Mouse (Mus musculus): ENCODE measurements around the gene Swt1. TPM values are rescaled to one million over a fixed set of nuclear protein-coding genes. Genes with fewer than 3 reads are reported as not detected.

Swt1 gene
- polyA plus RNA-seq, 1 experiment: 7.7 TPM

DNA sequence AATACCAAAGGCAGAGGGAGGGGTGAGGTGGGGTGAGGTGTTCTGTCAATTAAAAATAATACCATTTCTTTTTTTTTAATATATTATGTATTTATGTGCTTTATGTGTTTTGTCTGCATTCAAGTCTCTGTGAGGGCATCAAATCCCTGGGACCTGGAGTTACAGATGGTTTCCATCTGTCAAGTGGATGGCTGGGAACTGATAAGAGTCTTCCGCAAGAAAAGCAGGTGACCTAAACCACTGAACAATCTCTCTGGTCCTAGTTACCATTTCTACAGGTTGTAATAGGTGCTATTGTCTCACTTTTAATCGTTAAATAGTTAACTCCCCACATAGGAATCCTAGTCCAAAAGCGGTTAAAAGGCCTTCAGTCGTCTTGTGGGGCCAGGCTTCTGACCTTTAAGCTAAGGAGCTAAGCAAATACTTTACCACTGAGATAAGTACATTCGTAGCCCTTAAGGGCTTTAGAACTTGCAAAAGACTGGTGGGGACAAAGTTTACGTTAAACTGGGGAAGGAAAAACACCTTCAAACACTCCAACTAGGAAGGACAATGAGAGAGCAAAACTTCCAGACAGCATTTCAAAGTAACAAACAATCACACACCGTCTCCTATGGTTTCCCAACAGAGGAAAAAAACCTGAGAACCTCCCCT lies 1.2 kb downstream of the Swt1 start:
- H3K4me1 ChIP-seq (replicated peaks; ENCODE audit: control insufficient read depth, insufficient read depth, low read length): no peaks in the 10 kb centered on the region
- no peaks in the 10 kb centered on the region for H3K27me3 ChIP-seq (ENCODE audit: control insufficient read depth, insufficient read depth, low read length)
- H3K27ac ChIP-seq (ENCODE audit: control insufficient read depth, insufficient read depth, low read length): no peak overlapping the region
- H3K36me3 ChIP-seq (ENCODE audit: control insufficient read depth, insufficient read depth, low read length): no peaks in the 10 kb centered on the region
- H3K4me3 ChIP-seq (ENCODE audit: control insufficient read depth, insufficient read depth, low read length): no peak overlapping the region
- WGBS: 55% methylated on average over 7 of the region's 7 CpGs
- no peak for DNase-seq
- TF ChIP-seq POLR2A (IDR thresholded peaks at IDR 0.05; ENCODE audit: control insufficient read depth, extremely low read depth, insufficient read depth, low read length, poor library complexity): no peak
- no peak for TF ChIP-seq CTCF (IDR thresholded peaks at IDR 0.05; ENCODE audit: borderline replicate concordance, control insufficient read depth, extremely low read depth, insufficient read depth, low read length, poor library complexity)

DNA sequence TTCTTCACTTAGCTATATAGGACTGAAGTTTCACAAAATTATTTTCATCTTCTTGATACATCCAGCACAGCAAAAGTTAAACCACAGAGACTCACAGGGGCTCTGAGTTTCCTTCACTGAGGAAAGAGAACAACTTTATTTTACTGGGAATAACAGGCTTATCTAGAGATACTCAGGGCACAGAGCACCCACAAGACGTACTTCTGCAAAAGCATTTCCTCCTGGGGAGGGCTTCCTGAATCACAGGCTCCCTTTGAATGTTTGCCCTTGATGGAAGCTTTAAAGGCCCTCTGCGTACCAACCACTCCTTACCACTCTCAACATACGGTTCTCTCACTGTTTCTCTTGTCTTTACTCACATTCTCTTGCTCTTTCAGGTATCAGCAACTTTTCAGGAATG lies 6.1 kb downstream of the Swt1 start:
- no peaks in the 10 kb centered on the region for H3K4me1 ChIP-seq (replicated peaks; ENCODE audit: control insufficient read depth, insufficient read depth, low read length)
- H3K4me3 ChIP-seq (ENCODE audit: control insufficient read depth, insufficient read depth, low read length): no peak overlapping the region
- H3K27ac ChIP-seq (ENCODE audit: control insufficient read depth, insufficient read depth, low read length): no peak overlapping the region
- TF ChIP-seq CTCF (IDR thresholded peaks at IDR 0.05; ENCODE audit: borderline replicate concordance, control insufficient read depth, extremely low read depth, insufficient read depth, low read length, poor library complexity) (no peak), POLR2A (IDR thresholded peaks at IDR 0.05; ENCODE audit: control insufficient read depth, extremely low read depth, insufficient read depth, low read length, poor library complexity) (no peak)
- no peak for DNase-seq
- WGBS: 24% methylated on average over 3 of the region's 3 CpGs
- peaks cover 13% of the 10 kb centered on the region for H3K36me3 ChIP-seq (ENCODE audit: control insufficient read depth, insufficient read depth, low read length)
- no peaks in the 10 kb centered on the region for H3K27me3 ChIP-seq (ENCODE audit: control insufficient read depth, insufficient read depth, low read length)

DNA sequence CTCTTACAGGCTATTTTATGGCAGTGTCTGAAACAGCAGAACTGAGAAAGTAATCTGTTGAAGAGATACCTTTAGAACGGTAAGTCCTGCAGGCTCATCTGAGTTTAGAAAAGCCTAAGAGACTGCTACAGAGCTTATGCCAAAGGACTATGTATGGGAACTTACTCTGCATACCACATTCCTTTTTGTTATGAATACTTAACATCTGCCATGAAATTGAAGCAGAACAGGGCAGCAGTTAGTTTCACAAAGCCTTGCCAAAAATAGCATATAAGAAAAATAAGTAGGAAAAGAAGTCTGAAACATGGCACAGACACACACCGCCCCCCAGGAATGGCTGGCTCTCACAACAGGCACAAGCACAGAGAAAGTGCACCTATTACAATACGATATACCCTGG lies 18.4 kb downstream of the Swt1 start:
- no peaks in the 10 kb centered on the region for H3K4me1 ChIP-seq (replicated peaks; ENCODE audit: control insufficient read depth, insufficient read depth, low read length)
- H3K36me3 ChIP-seq (ENCODE audit: control insufficient read depth, insufficient read depth, low read length): peaks cover 9% of the 10 kb centered on the region
- H3K27me3 ChIP-seq (ENCODE audit: control insufficient read depth, insufficient read depth, low read length): no peaks in the 10 kb centered on the region
- 97% methylated on average over 3 of the region's 3 CpGs for WGBS
- TF ChIP-seq CTCF (IDR thresholded peaks at IDR 0.05; ENCODE audit: borderline replicate concordance, control insufficient read depth, extremely low read depth, insufficient read depth, low read length, poor library complexity) (no peak), POLR2A (IDR thresholded peaks at IDR 0.05; ENCODE audit: control insufficient read depth, extremely low read depth, insufficient read depth, low read length, poor library complexity) (no peak)
- H3K27ac ChIP-seq (ENCODE audit: control insufficient read depth, insufficient read depth, low read length): no peak overlapping the region
- no peak overlapping the region for H3K4me3 ChIP-seq (ENCODE audit: control insufficient read depth, insufficient read depth, low read length)
- DNase-seq: no peak

GRCm38 (mm10) chr1:151390029-151390428 lies 38.2 kb downstream of the Swt1 start:
- no peak for DNase-seq
- TF ChIP-seq CTCF (IDR thresholded peaks at IDR 0.05; ENCODE audit: borderline replicate concordance, control insufficient read depth, extremely low read depth, insufficient read depth, low read length, poor library complexity) (no peak), POLR2A (IDR thresholded peaks at IDR 0.05; ENCODE audit: control insufficient read depth, extremely low read depth, insufficient read depth, low read length, poor library complexity) (no peak)
- no peaks in the 10 kb centered on the region for H3K4me1 ChIP-seq (replicated peaks; ENCODE audit: control insufficient read depth, insufficient read depth, low read length)
- peaks cover 34% of the 10 kb centered on the region for H3K36me3 ChIP-seq (ENCODE audit: control insufficient read depth, insufficient read depth, low read length)
- H3K27me3 ChIP-seq (ENCODE audit: control insufficient read depth, insufficient read depth, low read length): no peaks in the 10 kb centered on the region
- WGBS: 98% methylated on average over 1 of the region's 1 CpGs
- no peak overlapping the region for H3K27ac ChIP-seq (ENCODE audit: control insufficient read depth, insufficient read depth, low read length)
- H3K4me3 ChIP-seq (ENCODE audit: control insufficient read depth, insufficient read depth, low read length): no peak overlapping the region

GRCm38 (mm10) chr1:151377353-151377752 lies 50.9 kb downstream of the Swt1 start:
- TF ChIP-seq POLR2A (IDR thresholded peaks at IDR 0.05; ENCODE audit: control insufficient read depth, extremely low read depth, insufficient read depth, low read length, poor library complexity) (no peak), CTCF (IDR thresholded peaks at IDR 0.05; ENCODE audit: borderline replicate concordance, control insufficient read depth, extremely low read depth, insufficient read depth, low read length, poor library complexity) (no peak)
- H3K36me3 ChIP-seq (ENCODE audit: control insufficient read depth, insufficient read depth, low read length): no peaks in the 10 kb centered on the region
- H3K27ac ChIP-seq (ENCODE audit: control insufficient read depth, insufficient read depth, low read length): no peak overlapping the region
- 98% methylated on average over 3 of the region's 3 CpGs for WGBS
- H3K4me1 ChIP-seq (replicated peaks; ENCODE audit: control insufficient read depth, insufficient read depth, low read length): no peaks in the 10 kb centered on the region
- H3K27me3 ChIP-seq (ENCODE audit: control insufficient read depth, insufficient read depth, low read length): no peaks in the 10 kb centered on the region
- no peak overlapping the region for H3K4me3 ChIP-seq (ENCODE audit: control insufficient read depth, insufficient read depth, low read length)
- DNase-seq: peak; percentile 9

- WGBS: 95% methylated on average over 1 of the region's 1 CpGs
- Histone ChIP-seq H3K27me3 (ENCODE audit: control insufficient read depth, insufficient read depth, low read length) (no peaks in the 10 kb centered on the region), H3K4me1 (replicated peaks; ENCODE audit: control insufficient read depth, insufficient read depth, low read length) (no peaks in the 10 kb centered on the region), H3K27ac (ENCODE audit: control insufficient read depth, insufficient read depth, low read length) (no peak overlapping the region), H3K4me3 (ENCODE audit: control insufficient read depth, insufficient read depth, low read length) (no peak overlapping the region), H3K36me3 (ENCODE audit: control insufficient read depth, insufficient read depth, low read length) (peaks cover 27% of the 10 kb centered on the region)
- DNase-seq: no peak
- TF ChIP-seq CTCF (IDR thresholded peaks at IDR 0.05; ENCODE audit: borderline replicate concordance, control insufficient read depth, extremely low read depth, insufficient read depth, low read length, poor library complexity): no peak
- no peak for TF ChIP-seq POLR2A (IDR thresholded peaks at IDR 0.05; ENCODE audit: control insufficient read depth, extremely low read depth, insufficient read depth, low read length, poor library complexity)
Measured at GRCm38 (mm10) chr1:151372823-151373222, 55.4 kb downstream of the Swt1 start.

- DNase-seq: no peak
- H3K27ac ChIP-seq (ENCODE audit: control insufficient read depth, insufficient read depth, low read length): no peak overlapping the region
- no peak overlapping the region for H3K4me3 ChIP-seq (ENCODE audit: control insufficient read depth, insufficient read depth, low read length)
- no peaks in the 10 kb centered on the region for H3K27me3 ChIP-seq (ENCODE audit: control insufficient read depth, insufficient read depth, low read length)
- H3K4me1 ChIP-seq (replicated peaks; ENCODE audit: control insufficient read depth, insufficient read depth, low read length): no peaks in the 10 kb centered on the region
- 97% methylated on average over 5 of the region's 5 CpGs for WGBS
- peaks cover 28% of the 10 kb centered on the region for H3K36me3 ChIP-seq (ENCODE audit: control insufficient read depth, insufficient read depth, low read length)
- no peak for TF ChIP-seq CTCF (IDR thresholded peaks at IDR 0.05; ENCODE audit: borderline replicate concordance, control insufficient read depth, extremely low read depth, insufficient read depth, low read length, poor library complexity)
- no peak for TF ChIP-seq POLR2A (IDR thresholded peaks at IDR 0.05; ENCODE audit: control insufficient read depth, extremely low read depth, insufficient read depth, low read length, poor library complexity)
Measured at GRCm38 (mm10) chr1:151371543-151371942, 56.7 kb downstream of the Swt1 start.
